ENCODE assay signal across 8 mouse cellular contexts in genomic region chr1:164247971-164248370, GRCm38 (mm10). TPM values are rescaled to one million over a fixed set of nuclear protein-coding genes. Genes with fewer than 3 reads are reported as not detected.
DNase-seq lines count a peak whose midpoint lies in the region; ATAC-seq and TF ChIP-seq lines count a peak whose summit lies in the region.

No protein-coding gene starts in this region.

- ATAC-seq in heart, embryonic 12.5 days (ENCODE audit: insufficient number of reproducible peaks, low FRiP score): no peak
- no peak for ATAC-seq in limb, embryonic 14.5 days (ENCODE audit: low FRiP score, low read depth)
- ATAC-seq in midbrain, postnatal 0 days (ENCODE audit: low FRiP score): no peak

- DNase-seq in layer of hippocampus, adult 2 months (ENCODE audit: low spot score in 2 of 2): no peak
- no peak for DNase-seq in layer of hippocampus, postnatal 14 days (ENCODE audit: low spot score in 2 of 2)
- DNase-seq in cerebellum, adult 9-10 months: peak; percentile 58
- peak; percentile 3 for DNase-seq in limb, embryonic 14.5 days (ENCODE audit: low spot score)
- peak; percentile 8 for DNase-seq in midbrain, postnatal 0 days (ENCODE audit: low spot score)
- no peak for DNase-seq in left cerebral cortex, postnatal 10 days (ENCODE audit: extremely low spot score in 1 of 2, low spot score in 2 of 2)
- no peak for DNase-seq in left cerebral cortex, adult 18-20 months (ENCODE audit: low spot score in 2 of 2)

- H3K36me3 ChIP-seq in heart, embryonic 12.5 days: no peaks in the 10 kb centered on the region
- no peaks in the 10 kb centered on the region for H3K36me3 ChIP-seq in limb, embryonic 14.5 days (ENCODE audit: control insufficient read depth, insufficient read depth, low read length)
- no peaks in the 10 kb centered on the region for H3K36me3 ChIP-seq in midbrain, postnatal 0 days (ENCODE audit: insufficient read depth, low read length)

- peak overlapping the region; percentile 63 for H3K9ac ChIP-seq in heart, embryonic 12.5 days
- H3K9ac ChIP-seq in limb, embryonic 14.5 days (ENCODE audit: low read depth, low read length, severe bottlenecking): peak overlapping the region; percentile 49
- H3K9ac ChIP-seq in midbrain, postnatal 0 days (replicated peaks; ENCODE audit: low read length, poor library complexity, severe bottlenecking): peak overlapping the region; percentile 75; the same call in 1 of the 2 replicates

- no peaks in the 10 kb centered on the region for H3K9me3 ChIP-seq in heart, embryonic 12.5 days (replicated peaks)
- H3K9me3 ChIP-seq in limb, embryonic 14.5 days (ENCODE audit: control insufficient read depth, low read length): no peaks in the 10 kb centered on the region
- H3K9me3 ChIP-seq in midbrain, postnatal 0 days (ENCODE audit: low read length): no peaks in the 10 kb centered on the region

- H3K27ac ChIP-seq in layer of hippocampus, adult 2 months: peak overlapping the region; percentile 97
- peak overlapping the region; percentile 95 for H3K27ac ChIP-seq in heart, embryonic 12.5 days (ENCODE audit: poor library complexity, severe bottlenecking)
- no peak overlapping the region for H3K27ac ChIP-seq in limb, embryonic 14.5 days (replicated peaks; ENCODE audit: low read depth, low read length)
- H3K27ac ChIP-seq in midbrain, postnatal 0 days (ENCODE audit: low read depth, low read length): peak overlapping the region; percentile 75

- no peaks in the 10 kb centered on the region for H3K27me3 ChIP-seq in heart, embryonic 12.5 days (replicated peaks)
- H3K27me3 ChIP-seq in limb, embryonic 14.5 days (ENCODE audit: control insufficient read depth, insufficient read depth, low read length): 0 out of 2 replicates have a peak, but pooled peaks cover 4% of the 10 kb centered on the region
- H3K27me3 ChIP-seq in midbrain, postnatal 0 days (ENCODE audit: insufficient read depth, low read length): no peaks in the 10 kb centered on the region

- no peak for TF ChIP-seq POLR2A in limb, embryonic 14.5 days (IDR thresholded peaks at IDR 0.05; ENCODE audit: borderline replicate concordance, extremely low read depth, insufficient read depth, insufficient read length)

- TF ChIP-seq CTCF in layer of hippocampus, adult 2 months (conservative IDR thresholded peaks at IDR 0.05): no peak
- no peak for TF ChIP-seq CTCF in midbrain, postnatal 0 days (IDR thresholded peaks at IDR 0.05)

- intact Hi-C loops in left cerebral cortex, postnatal 10 days (cut with DNase I): no loop called here

- peaks cover 23% of the 10 kb centered on the region for H3K4me1 ChIP-seq in heart, embryonic 12.5 days (replicated peaks)
- peaks cover 14% of the 10 kb centered on the region for H3K4me1 ChIP-seq in limb, embryonic 14.5 days (ENCODE audit: control insufficient read depth, insufficient read depth, low read length)
- peaks cover 11% of the 10 kb centered on the region; the same call in 1 of the 2 replicates for H3K4me1 ChIP-seq in midbrain, postnatal 0 days (ENCODE audit: insufficient read depth, low read length)

- peak overlapping the region; percentile 84 for H3K4me2 ChIP-seq in heart, embryonic 12.5 days
- peak overlapping the region; percentile 85 for H3K4me2 ChIP-seq in limb, embryonic 14.5 days (replicated peaks; ENCODE audit: low read depth, low read length, severe bottlenecking)
- peak overlapping the region; percentile 77 for H3K4me2 ChIP-seq in midbrain, postnatal 0 days (ENCODE audit: low read depth, low read length, poor library complexity, severe bottlenecking)

- 11% methylated on average over 10 of the region's 10 CpGs for WGBS in heart, embryonic 12.5 days
- WGBS in limb, embryonic 14.5 days: 13% methylated on average over 10 of the region's 10 CpGs
- 8% methylated on average over 10 of the region's 10 CpGs for WGBS in midbrain, postnatal 0 days

- H3K4me3 ChIP-seq in layer of hippocampus, adult 2 months: peak overlapping the region; percentile 69
- peak overlapping the region; percentile 63 for H3K4me3 ChIP-seq in heart, embryonic 12.5 days
- H3K4me3 ChIP-seq in limb, embryonic 14.5 days (replicated peaks; ENCODE audit: low read length): peak overlapping the region; percentile 76
- H3K4me3 ChIP-seq in midbrain, postnatal 0 days (ENCODE audit: low read depth, low read length): peak overlapping the region; percentile 66

RNA-seq across cellular contexts. Expression of gene Slc19a2, which starts 0.9 kb away (rescaled TPM):
- 10 to 100 TPM; 10.1 to 15.3 TPM for total RNA-seq in layer of hippocampus, adult 2 months (2021)
- 10 to 100 TPM in 1 of 2 experiments, 1 to 10 TPM in 1; 9.8 to 10.8 TPM for total RNA-seq in layer of hippocampus, postnatal 14 days (2021)
- polyA plus RNA-seq in heart, embryonic 12.5 days (2016; fragmentation: Nextera tagmentation; extraction: Ambion mirVana): 10.9 and 11.0 TPM in 2 replicates
- 9.7 and 12.2 TPM in 2 replicates for polyA plus RNA-seq in limb, embryonic 14.5 days (2012; rRNA removed)
- 9.1 and 10.0 TPM in 2 replicates for polyA plus RNA-seq in limb, embryonic 14.5 days (2014; fragmentation: Nextera tagmentation; extraction: Ambion mirVana)
- total RNA-seq in midbrain, postnatal 0 days (2014; rRNA removed): 17.0 and 20.2 TPM in 2 replicates
- 7.4 and 8.4 TPM in 2 replicates for polyA plus RNA-seq in midbrain, postnatal 0 days (2015; fragmentation: Nextera tagmentation; extraction: Ambion mirVana)
- 10 to 100 TPM in 1 of 2 experiments, 1 to 10 TPM in 1; 9.0 to 12.6 TPM for total RNA-seq in left cerebral cortex, postnatal 10 days (2021)
- 10 to 100 TPM; 13.7 TPM for total RNA-seq in left cerebral cortex, adult 18-20 months (2021)

RNA-seq across cellular contexts. Expression of gene Ccdc181, which starts 27.4 kb away (rescaled TPM):
- 10 to 100 TPM; 21.7 to 24.8 TPM for total RNA-seq in layer of hippocampus, adult 2 months (2021)
- 10 to 100 TPM; 18.7 to 19.8 TPM for total RNA-seq in layer of hippocampus, postnatal 14 days (2021)
- 9.3 and 9.7 TPM in 2 replicates for polyA plus RNA-seq in heart, embryonic 12.5 days (2016; fragmentation: Nextera tagmentation; extraction: Ambion mirVana)
- polyA plus RNA-seq in limb, embryonic 14.5 days (2012; rRNA removed): 2.0 and 4.1 TPM in 2 replicates
- polyA plus RNA-seq in limb, embryonic 14.5 days (2014; fragmentation: Nextera tagmentation; extraction: Ambion mirVana): 5.9 and 7.3 TPM in 2 replicates
- 12.6 and 20.9 TPM in 2 replicates for total RNA-seq in midbrain, postnatal 0 days (2014; rRNA removed)
- 27.2 and 29.0 TPM in 2 replicates for polyA plus RNA-seq in midbrain, postnatal 0 days (2015; fragmentation: Nextera tagmentation; extraction: Ambion mirVana)
- 10 to 100 TPM; 21.1 to 21.7 TPM for total RNA-seq in left cerebral cortex, postnatal 10 days (2021)
- 10 to 100 TPM; 24.6 to 25.3 TPM for total RNA-seq in left cerebral cortex, adult 18-20 months (2021)

RNA-seq across cellular contexts. Expression of gene Nme7, which starts 56.0 kb away (rescaled TPM):
- 10 to 100 TPM; 24.0 to 31.5 TPM for total RNA-seq in layer of hippocampus, adult 2 months (2021)
- 10 to 100 TPM; 17.0 to 21.9 TPM for total RNA-seq in layer of hippocampus, postnatal 14 days (2021)
- polyA plus RNA-seq in heart, embryonic 12.5 days (2016; fragmentation: Nextera tagmentation; extraction: Ambion mirVana): 17.6 and 17.7 TPM in 2 replicates
- 18.0 and 22.1 TPM in 2 replicates for polyA plus RNA-seq in limb, embryonic 14.5 days (2012; rRNA removed)
- polyA plus RNA-seq in limb, embryonic 14.5 days (2014; fragmentation: Nextera tagmentation; extraction: Ambion mirVana): 31.2 and 34.4 TPM in 2 replicates
- total RNA-seq in midbrain, postnatal 0 days (2014; rRNA removed): 17.6 and 18.5 TPM in 2 replicates
- polyA plus RNA-seq in midbrain, postnatal 0 days (2015; fragmentation: Nextera tagmentation; extraction: Ambion mirVana): 25.8 and 27.5 TPM in 2 replicates
- total RNA-seq in left cerebral cortex, postnatal 10 days (2021): 10 to 100 TPM; 21.9 to 24.8 TPM
- 10 to 100 TPM; 22.2 to 23.2 TPM for total RNA-seq in left cerebral cortex, adult 18-20 months (2021)

RNA-seq across cellular contexts. Expression of gene Blzf1, which starts 59.3 kb away (rescaled TPM):
- 10 to 100 TPM; 23.2 to 26.8 TPM for total RNA-seq in layer of hippocampus, adult 2 months (2021)
- total RNA-seq in layer of hippocampus, postnatal 14 days (2021): 10 to 100 TPM; 27.6 to 29.2 TPM
- polyA plus RNA-seq in heart, embryonic 12.5 days (2016; fragmentation: Nextera tagmentation; extraction: Ambion mirVana): 28.0 and 29.9 TPM in 2 replicates
- polyA plus RNA-seq in limb, embryonic 14.5 days (2012; rRNA removed): 14.1 and 18.1 TPM in 2 replicates
- polyA plus RNA-seq in limb, embryonic 14.5 days (2014; fragmentation: Nextera tagmentation; extraction: Ambion mirVana): 30.0 and 31.6 TPM in 2 replicates
- 12.1 and 16.7 TPM in 2 replicates for total RNA-seq in midbrain, postnatal 0 days (2014; rRNA removed)
- 22.5 and 23.0 TPM in 2 replicates for polyA plus RNA-seq in midbrain, postnatal 0 days (2015; fragmentation: Nextera tagmentation; extraction: Ambion mirVana)
- 10 to 100 TPM; 26.0 to 30.2 TPM for total RNA-seq in left cerebral cortex, postnatal 10 days (2021)
- total RNA-seq in left cerebral cortex, adult 18-20 months (2021): 10 to 100 TPM; 22.0 to 23.6 TPM

Comparison
In these comparisons a context has a peak if more than half of its experiments do, and no peak if none do; other contexts are left out.
1. DNase-seq: peak in cerebellum, adult 9-10 months (single experiment), limb, embryonic 14.5 days (single experiment) and midbrain, postnatal 0 days (single experiment); none in layer of hippocampus, adult 2 months (0 of 2), layer of hippocampus, postnatal 14 days (0 of 2), left cerebral cortex, postnatal 10 days (0 of 2) and left cerebral cortex, adult 18-20 months (0 of 2).
2. Peak in every context shown above with its lines, with median percentiles within 50 percentile points of each other: H3K4me3 ChIP-seq, H3K4me2 ChIP-seq and H3K9ac ChIP-seq.